Mouse (Mus musculus): ENCODE measurements around the gene Gnb1.

- TF ChIP-seq POLR2A (IDR thresholded peaks at IDR 0.05; ENCODE audit: insufficient read depth, low read length) (no peak), CTCF (IDR thresholded peaks at IDR 0.05; ENCODE audit: low read depth, low read length) (no peak), EP300 (IDR thresholded peaks at IDR 0.05; ENCODE audit: insufficient read depth, low read depth, low read length) (no peak)
These were observed 111.6 kb downstream of the Gnb1 start for GRCm38 (mm10) chr4:155602753-155603152.
